Mouse (Mus musculus): ENCODE measurements at regions not wholly inside any gene's neighbourhood (a gene's known extent, or its start where the extent isn't known, plus 50 kb on each side); places are given as distances from the start of the nearest gene placed in this dataset.

DNA sequence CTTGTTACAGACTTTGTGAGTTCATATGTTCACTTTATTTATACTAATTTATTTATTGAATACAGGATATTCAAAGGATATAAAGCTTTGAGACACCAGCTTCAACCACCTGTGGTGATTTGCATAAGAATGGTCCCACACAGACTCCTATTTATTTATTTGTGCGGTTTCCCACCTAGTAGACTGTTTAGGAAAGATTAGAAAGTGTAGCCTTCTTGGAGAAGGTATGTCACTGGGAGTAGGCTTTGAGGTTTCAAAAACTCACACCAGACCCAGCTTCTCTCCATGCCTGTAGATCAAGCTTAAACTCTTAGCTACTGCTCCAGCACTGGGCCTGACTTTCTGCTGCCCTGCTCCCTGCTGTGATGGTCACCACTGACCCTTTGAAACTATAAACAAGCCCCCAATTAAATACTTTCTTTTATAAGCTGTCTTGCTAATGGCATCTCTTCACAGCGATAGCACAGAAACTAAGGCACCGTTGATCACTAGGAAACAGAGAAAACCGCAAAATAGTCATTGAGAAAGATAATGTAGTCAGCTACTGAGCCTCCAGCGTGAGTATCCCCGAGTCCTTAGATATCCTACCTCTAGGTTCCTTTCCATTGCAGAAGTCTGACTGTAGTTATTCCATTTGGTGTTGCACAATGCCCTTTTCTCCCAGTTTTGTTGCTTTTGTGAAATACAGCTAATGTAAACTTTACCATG, 89.3 kb upstream of the Ifne start:
- no peak for DNase-seq (ENCODE audit: low read depth in 1 of 2, low spot score in 2 of 2)
- TF ChIP-seq POLR2A (IDR thresholded peaks at IDR 0.05; ENCODE audit: low read depth, low read length), result no peak
- TF ChIP-seq CTCF (IDR thresholded peaks at IDR 0.05; ENCODE audit: extremely low read depth, insufficient read depth, insufficient read length, insufficient replicate concordance), result no peak
- Histone ChIP-seq H3K36me3 (ENCODE audit: control insufficient read depth, insufficient read depth, low read length) (no peaks in the 10 kb centered on the region), H3K27ac (ENCODE audit: insufficient read depth, low read length) (no peak overlapping the region), H3K4me1 (ENCODE audit: control insufficient read depth, insufficient read depth, insufficient read length) (no peaks in the 10 kb centered on the region), H3K27me3 (ENCODE audit: control insufficient read depth, insufficient read depth, low read length) (no peaks in the 10 kb centered on the region), H3K4me3 (ENCODE audit: extremely low read depth, insufficient read depth, insufficient read length) (no peak overlapping the region)
- 69% methylated on average over 6 of the region's 6 CpGs for WGBS

DNA sequence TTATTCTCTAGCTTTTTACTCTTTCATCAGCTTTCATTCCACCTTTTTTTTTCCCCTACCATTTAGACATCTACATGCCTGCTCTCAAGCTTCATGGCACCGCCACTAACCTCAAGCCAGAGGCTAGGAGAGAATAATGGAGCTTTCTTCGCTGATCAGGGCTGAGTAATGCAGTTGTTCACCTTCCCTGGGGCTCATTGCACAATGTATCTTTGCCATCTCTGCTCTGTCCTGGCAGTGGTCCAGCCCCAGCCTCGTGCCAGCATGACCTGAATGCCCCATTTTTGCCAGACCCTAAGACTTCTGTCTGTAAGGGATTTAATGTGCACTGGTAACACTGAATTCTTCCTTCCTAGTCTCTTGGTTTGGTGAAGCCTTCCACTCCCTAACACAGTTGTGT, 79.6 kb upstream of the Ifne start:
- TF ChIP-seq CTCF (IDR thresholded peaks at IDR 0.05; ENCODE audit: extremely low read depth, insufficient read depth, insufficient read length, insufficient replicate concordance) (no peak), POLR2A (IDR thresholded peaks at IDR 0.05; ENCODE audit: low read depth, low read length) (no peak)
- H3K27me3 ChIP-seq (ENCODE audit: control insufficient read depth, insufficient read depth, low read length), result no peaks in the 10 kb centered on the region
- 65% methylated on average over 3 of the region's 3 CpGs for WGBS
- H3K4me1 ChIP-seq (ENCODE audit: control insufficient read depth, insufficient read depth, insufficient read length), result no peaks in the 10 kb centered on the region
- no peaks in the 10 kb centered on the region for H3K36me3 ChIP-seq (ENCODE audit: control insufficient read depth, insufficient read depth, low read length)
- H3K4me3 ChIP-seq (ENCODE audit: extremely low read depth, insufficient read depth, insufficient read length), result no peak overlapping the region
- no peak overlapping the region for H3K27ac ChIP-seq (ENCODE audit: insufficient read depth, low read length)
- no peak for DNase-seq (ENCODE audit: low read depth in 1 of 2, low spot score in 2 of 2)

DNA sequence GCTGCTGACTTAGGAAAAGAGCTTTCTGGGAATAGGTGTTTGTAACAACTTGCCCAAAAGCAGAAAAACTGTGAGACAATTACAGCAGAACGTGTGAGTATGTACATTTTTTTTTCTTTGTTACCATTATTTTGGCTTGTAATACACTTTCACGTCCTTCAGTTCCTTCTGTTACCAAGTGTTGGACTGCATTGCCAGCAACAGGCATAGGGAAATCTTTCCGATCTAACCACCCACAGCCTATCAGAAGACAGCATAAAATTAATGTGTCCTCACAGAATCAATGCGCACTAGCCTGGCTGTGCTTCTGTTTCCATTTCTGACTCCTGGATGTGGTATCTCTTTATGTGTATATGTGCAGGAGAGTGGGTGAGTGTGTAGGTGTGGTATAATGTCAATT, 76.6 kb upstream of the Ifne start:
- no peak overlapping the region for H3K27ac ChIP-seq (ENCODE audit: insufficient read depth, low read length)
- H3K4me3 ChIP-seq (ENCODE audit: extremely low read depth, insufficient read depth, insufficient read length), result no peak overlapping the region
- no peaks in the 10 kb centered on the region for H3K36me3 ChIP-seq (ENCODE audit: control insufficient read depth, insufficient read depth, low read length)
- 54% methylated on average over 4 of the region's 4 CpGs for WGBS
- TF ChIP-seq POLR2A (IDR thresholded peaks at IDR 0.05; ENCODE audit: low read depth, low read length), result no peak
- TF ChIP-seq CTCF (IDR thresholded peaks at IDR 0.05; ENCODE audit: extremely low read depth, insufficient read depth, insufficient read length, insufficient replicate concordance), result no peak
- no peak for DNase-seq (ENCODE audit: low read depth in 1 of 2, low spot score in 2 of 2)
- H3K4me1 ChIP-seq (ENCODE audit: control insufficient read depth, insufficient read depth, insufficient read length), result no peaks in the 10 kb centered on the region
- H3K27me3 ChIP-seq (ENCODE audit: control insufficient read depth, insufficient read depth, low read length), result no peaks in the 10 kb centered on the region

DNA sequence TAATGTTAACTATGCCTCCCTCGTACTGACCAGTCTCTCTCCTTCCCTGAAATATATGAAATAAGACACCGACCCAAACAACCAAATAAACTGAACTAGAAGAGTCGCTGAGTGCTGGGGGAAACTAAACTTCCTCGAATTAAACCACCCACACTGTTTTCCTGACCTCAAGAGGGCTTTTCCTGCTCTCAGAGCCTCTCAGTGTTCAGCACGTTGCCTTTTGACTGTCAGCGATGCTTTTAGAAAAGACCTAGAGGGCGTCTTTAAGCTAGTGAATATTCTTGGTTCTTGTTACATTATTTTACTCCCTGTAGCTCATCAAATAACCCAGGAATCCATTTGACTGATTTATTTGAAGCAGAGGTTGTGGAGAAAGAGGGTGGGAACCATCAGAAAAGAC, 76.2 kb upstream of the Ifne start:
- DNase-seq (ENCODE audit: low read depth in 1 of 2, low spot score in 2 of 2), result no peak
- Histone ChIP-seq H3K36me3 (ENCODE audit: control insufficient read depth, insufficient read depth, low read length) (no peaks in the 10 kb centered on the region), H3K4me3 (ENCODE audit: extremely low read depth, insufficient read depth, insufficient read length) (no peak overlapping the region), H3K4me1 (ENCODE audit: control insufficient read depth, insufficient read depth, insufficient read length) (no peaks in the 10 kb centered on the region), H3K27ac (ENCODE audit: insufficient read depth, low read length) (no peak overlapping the region), H3K27me3 (ENCODE audit: control insufficient read depth, insufficient read depth, low read length) (no peaks in the 10 kb centered on the region)
- TF ChIP-seq POLR2A (IDR thresholded peaks at IDR 0.05; ENCODE audit: low read depth, low read length), result no peak
- no peak for TF ChIP-seq CTCF (IDR thresholded peaks at IDR 0.05; ENCODE audit: extremely low read depth, insufficient read depth, insufficient read length, insufficient replicate concordance)
- 5% methylated on average over 7 of the region's 7 CpGs for WGBS

DNA sequence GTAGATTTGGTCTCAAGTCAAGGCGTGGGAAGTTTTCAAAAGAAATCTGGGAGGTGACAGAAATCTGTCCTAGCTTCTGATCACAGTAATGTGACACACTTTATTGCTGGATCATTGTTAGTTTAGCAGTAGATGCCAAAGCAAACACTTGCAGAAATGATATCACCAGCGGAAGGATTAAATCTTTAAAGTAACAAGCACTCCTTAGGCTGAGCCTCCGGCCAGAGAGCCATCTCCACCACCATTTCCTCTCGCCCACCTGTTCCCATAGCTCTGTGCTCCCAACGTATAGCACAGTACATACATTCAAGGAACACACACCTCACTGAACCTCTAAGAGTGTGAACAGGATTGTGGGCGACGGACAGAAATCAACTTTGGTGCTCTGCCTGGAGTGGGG, 75.6 kb upstream of the Ifne start:
- DNase-seq (ENCODE audit: low read depth in 1 of 2, low spot score in 2 of 2), result no peak
- no peaks in the 10 kb centered on the region for H3K27me3 ChIP-seq (ENCODE audit: control insufficient read depth, insufficient read depth, low read length)
- H3K4me1 ChIP-seq (ENCODE audit: control insufficient read depth, insufficient read depth, insufficient read length), result no peaks in the 10 kb centered on the region
- no peak overlapping the region for H3K27ac ChIP-seq (ENCODE audit: insufficient read depth, low read length)
- no peak for TF ChIP-seq POLR2A (IDR thresholded peaks at IDR 0.05; ENCODE audit: low read depth, low read length)
- TF ChIP-seq CTCF (IDR thresholded peaks at IDR 0.05; ENCODE audit: extremely low read depth, insufficient read depth, insufficient read length, insufficient replicate concordance), result no peak
- no peak overlapping the region for H3K4me3 ChIP-seq (ENCODE audit: extremely low read depth, insufficient read depth, insufficient read length)
- WGBS, result 79% methylated on average over 7 of the region's 7 CpGs
- no peaks in the 10 kb centered on the region for H3K36me3 ChIP-seq (ENCODE audit: control insufficient read depth, insufficient read depth, low read length)

DNA sequence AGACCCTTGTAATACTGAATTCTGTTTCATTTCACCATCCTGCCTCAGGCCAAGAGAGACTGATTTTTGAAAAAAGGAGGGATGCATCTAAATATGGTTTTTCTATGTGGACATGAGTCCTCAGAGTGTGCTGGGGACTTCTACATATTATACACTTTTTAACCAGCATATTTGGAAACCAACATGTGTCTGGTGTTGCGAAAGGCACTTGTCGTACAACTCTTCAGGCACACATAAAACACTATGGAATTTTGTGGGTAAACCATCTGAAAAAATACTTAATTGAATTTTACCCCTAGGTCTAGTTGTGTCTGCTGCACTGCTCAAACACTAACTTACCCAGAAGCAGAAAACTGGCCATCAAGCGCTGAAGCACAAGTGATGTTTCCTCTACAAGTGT, 74.0 kb upstream of the Ifne start:
- no peaks in the 10 kb centered on the region for H3K36me3 ChIP-seq (ENCODE audit: control insufficient read depth, insufficient read depth, low read length)
- no peaks in the 10 kb centered on the region for H3K27me3 ChIP-seq (ENCODE audit: control insufficient read depth, insufficient read depth, low read length)
- no peaks in the 10 kb centered on the region for H3K4me1 ChIP-seq (ENCODE audit: control insufficient read depth, insufficient read depth, insufficient read length)
- TF ChIP-seq POLR2A (IDR thresholded peaks at IDR 0.05; ENCODE audit: low read depth, low read length) (no peak), CTCF (IDR thresholded peaks at IDR 0.05; ENCODE audit: extremely low read depth, insufficient read depth, insufficient read length, insufficient replicate concordance) (no peak)
- DNase-seq (ENCODE audit: low read depth in 1 of 2, low spot score in 2 of 2), result no peak
- 93% methylated on average over 3 of the region's 3 CpGs for WGBS
- no peak overlapping the region for H3K4me3 ChIP-seq (ENCODE audit: extremely low read depth, insufficient read depth, insufficient read length)
- H3K27ac ChIP-seq (ENCODE audit: insufficient read depth, low read length), result no peak overlapping the region

DNA sequence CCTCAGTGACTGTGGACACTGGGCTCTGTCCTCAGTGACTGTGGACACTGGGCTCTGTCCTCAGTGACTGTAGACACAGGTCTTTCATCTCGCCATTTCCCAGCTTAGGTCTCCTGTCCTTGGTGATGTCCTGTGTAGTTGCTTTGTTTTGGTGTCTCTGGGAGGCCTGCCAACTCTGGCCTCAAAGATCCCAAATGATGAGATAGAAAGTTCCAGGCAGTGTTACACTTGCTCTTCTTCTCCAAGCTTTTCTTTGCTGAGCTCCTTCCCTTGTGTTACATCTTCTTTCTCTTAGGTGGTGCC, 71.0 kb upstream of the Ifne start:
- 63% methylated on average over 1 of the region's 1 CpGs for WGBS
- DNase-seq (ENCODE audit: low read depth in 1 of 2, low spot score in 2 of 2), result no peak
- H3K4me3 ChIP-seq (ENCODE audit: extremely low read depth, insufficient read depth, insufficient read length), result no peak overlapping the region
- H3K36me3 ChIP-seq (ENCODE audit: control insufficient read depth, insufficient read depth, low read length), result no peaks in the 10 kb centered on the region
- TF ChIP-seq CTCF (IDR thresholded peaks at IDR 0.05; ENCODE audit: extremely low read depth, insufficient read depth, insufficient read length, insufficient replicate concordance), result no peak
- TF ChIP-seq POLR2A (IDR thresholded peaks at IDR 0.05; ENCODE audit: low read depth, low read length), result no peak
- no peaks in the 10 kb centered on the region for H3K4me1 ChIP-seq (ENCODE audit: control insufficient read depth, insufficient read depth, insufficient read length)
- no peaks in the 10 kb centered on the region for H3K27me3 ChIP-seq (ENCODE audit: control insufficient read depth, insufficient read depth, low read length)
- no peak overlapping the region for H3K27ac ChIP-seq (ENCODE audit: insufficient read depth, low read length)
